Mouse (Mus musculus) embryo, embryonic 10 days (tissue): ENCODE results near the gene Tes3-ps.
A peak's percentile ranks its signal among the peaks of the same experiment; 100 is the strongest.

Experiments used
- DNase-seq: peaks from one replicate; pipeline ENCODE4 v3.0.0-alpha.2; 2015; ENCODE audit warnings: low spot score

Tes3-ps gene

DNA sequence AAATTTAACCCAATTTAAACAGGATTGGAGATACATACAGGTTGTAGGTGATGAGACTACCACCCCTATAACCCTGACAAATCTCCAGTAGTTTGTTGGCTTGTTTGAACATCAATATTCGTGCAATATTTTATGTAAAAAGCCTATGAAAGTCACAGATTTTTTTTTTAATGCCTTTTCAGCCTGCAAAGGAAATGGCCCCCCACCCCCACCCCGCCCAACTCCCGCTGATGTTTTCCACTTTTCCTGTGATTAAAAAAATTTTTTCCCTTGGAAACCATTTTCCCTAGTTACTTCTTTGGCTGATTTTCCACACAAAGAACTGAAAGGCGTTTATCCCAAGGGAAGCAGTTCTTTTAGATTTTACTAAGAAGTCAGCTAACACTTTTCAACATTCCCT is 11.4 kb downstream of the Tes3-ps start, which contains the start of gene Ecm2:
Ecm2 (plus strand) TSS at position 301 of the 400 bp plus-strand sequence.
- no peak for DNase-seq

DNA sequence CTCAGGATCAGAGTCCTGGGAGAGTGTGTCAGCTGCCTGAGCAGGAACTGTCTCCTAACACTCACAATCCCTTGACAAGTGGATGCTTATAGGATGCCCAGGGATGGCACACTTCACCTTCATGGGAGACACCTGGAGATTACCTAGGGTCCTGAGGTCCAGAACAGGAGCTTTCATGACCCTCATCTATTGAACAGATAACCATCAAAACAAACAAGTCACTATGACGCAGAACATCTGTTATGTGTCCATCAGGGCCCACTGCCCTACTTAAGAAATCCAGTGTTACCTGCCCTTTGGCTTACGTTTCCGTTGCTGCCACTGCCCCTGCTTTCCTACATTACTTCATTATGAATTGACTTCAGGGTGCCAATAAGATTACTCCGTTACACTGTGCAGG is 12.7 kb downstream of the Tes3-ps start:
- DNase-seq = no peak

DNA sequence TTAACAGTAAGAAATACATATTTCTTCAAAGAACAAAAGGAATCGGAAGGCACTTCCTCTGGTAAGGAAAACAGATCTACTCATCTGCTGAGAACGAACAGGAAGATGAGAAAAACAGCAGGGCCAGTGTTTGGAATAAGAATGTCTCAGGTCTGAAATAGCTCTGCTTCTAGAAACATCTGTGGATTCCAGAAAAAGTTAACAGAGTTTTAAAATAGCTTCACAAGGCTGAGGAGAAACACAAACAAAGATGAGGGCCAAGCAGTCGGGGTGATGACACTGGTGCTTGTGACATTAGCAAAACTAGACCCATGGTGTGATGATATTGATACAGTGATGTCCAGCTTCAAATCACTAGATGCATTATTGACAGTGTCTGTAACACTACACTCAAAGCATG is 14.1 kb downstream of the Tes3-ps start:
- DNase-seq = no peak

DNA sequence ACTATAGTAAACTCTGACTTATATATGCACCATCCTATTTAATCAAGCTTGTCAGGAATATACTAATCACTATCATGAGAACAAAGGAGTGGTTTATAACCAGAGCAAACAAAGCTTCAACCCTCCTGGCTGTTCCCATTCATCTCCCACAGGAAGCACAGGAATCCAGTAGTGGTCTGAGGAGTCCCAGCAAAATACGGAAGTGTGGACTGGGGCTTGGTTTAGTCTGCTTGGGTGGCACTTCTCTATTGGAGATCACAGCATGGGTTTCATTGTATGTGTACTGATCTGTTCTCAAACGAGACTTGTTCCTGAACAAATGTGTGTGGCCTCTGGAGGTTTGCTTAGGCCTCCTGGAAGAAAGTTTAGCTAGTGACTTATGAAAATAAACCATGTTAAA is 25.6 kb downstream of the Tes3-ps start:
- DNase-seq = peak; percentile 10

DNA sequence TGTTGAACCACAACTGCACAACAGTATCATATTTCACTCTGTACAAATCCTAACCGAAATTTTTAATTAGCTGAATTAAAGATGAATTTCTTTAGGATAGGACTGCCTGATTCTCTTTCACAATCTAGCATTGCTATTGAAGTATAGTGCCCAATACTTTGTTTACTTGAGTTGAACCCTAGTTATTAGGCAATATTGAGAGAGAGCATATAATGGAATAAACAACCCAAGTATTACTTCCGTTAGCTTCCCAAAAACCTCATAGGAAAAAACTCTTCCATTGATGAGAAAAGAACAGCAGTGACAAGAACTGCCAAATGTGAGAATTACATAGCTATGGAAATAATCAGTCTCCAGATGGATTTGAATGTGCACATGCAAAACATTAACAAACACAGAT is 33.1 kb downstream of the Tes3-ps start:
- DNase-seq = no peak

DNA sequence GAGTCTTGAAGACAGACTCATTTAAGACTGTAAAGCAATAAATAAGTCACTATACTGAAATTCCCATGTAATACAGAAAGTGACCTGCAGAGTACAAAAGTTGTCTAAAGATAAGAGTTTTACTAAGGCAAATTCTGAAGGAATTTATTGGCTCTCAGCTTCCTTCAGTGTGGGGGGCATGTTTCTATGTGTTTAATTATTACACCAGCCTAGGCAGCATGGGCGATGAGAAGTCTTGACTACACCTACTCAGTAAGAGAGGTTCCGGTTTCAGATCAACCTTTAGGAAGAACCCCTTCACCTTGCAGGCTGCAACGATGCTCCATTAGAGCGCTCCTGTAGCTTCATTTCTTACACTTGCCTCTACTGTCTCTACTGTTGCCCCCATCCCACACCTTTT is 37.5 kb downstream of the Tes3-ps start:
- no peak for DNase-seq

DNA sequence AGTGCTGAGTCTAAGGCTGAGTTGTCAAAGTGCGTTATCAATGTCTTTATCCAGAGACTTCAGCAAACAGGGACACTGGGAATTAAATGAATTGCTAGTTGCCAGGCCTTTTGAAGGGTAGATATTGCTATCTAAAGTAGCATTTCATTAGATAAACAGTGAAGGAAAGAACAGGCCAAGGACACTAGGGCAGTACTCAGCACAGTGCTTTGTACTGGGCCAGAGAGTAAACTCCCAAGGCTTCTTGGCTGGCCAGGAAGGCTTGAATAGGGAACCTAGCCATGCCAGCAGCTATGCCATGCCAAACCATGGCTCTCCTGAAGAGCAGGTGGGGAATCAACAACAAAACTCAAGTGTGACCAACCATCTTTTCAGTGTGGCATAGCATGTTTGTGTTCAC is 43.8 kb downstream of the Tes3-ps start:
- DNase-seq = no peak

DNA sequence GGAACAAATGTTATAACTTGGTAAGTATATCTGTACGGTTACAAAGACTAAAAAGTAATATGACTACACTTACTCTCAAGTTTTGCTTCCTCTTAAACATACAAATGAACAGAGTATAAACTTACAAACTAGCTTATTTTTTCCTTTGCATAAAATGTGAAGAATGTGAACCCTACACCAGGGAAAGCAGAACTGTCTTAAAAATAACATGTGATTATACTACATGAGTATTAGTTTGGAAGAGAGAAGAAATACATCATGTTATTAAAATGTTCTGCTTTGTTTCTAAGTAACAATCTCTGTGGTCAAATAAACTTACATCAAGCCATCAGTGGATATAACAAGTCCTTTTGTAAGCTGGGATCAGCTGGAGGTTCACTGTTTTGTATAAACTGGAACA is 45.6 kb downstream of the Tes3-ps start:
- DNase-seq = no peak

DNA sequence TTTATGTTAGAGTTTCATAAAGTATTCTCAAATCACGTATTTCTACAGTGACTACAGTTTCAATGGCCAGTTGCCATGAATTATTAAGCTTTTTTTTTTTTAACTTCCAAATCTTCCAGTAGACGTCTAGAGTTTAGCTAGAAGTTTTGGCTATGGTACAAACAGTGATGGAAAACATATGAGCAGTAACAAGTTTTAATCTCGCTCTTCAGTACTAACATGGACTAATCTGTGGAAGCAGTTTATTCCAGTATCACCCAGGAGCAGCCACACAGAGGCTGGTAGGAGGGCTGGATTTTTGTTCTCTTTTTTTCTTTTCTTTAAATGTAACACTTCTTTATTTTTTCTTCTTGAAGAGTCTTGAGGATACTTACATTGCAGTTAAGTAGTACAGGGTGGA is 51.2 kb downstream of the Tes3-ps start, which contains the start of gene Aspn:
Aspn (plus strand) TSS at position 165 of the 400 bp plus-strand sequence.
- DNase-seq = no peak

DNA sequence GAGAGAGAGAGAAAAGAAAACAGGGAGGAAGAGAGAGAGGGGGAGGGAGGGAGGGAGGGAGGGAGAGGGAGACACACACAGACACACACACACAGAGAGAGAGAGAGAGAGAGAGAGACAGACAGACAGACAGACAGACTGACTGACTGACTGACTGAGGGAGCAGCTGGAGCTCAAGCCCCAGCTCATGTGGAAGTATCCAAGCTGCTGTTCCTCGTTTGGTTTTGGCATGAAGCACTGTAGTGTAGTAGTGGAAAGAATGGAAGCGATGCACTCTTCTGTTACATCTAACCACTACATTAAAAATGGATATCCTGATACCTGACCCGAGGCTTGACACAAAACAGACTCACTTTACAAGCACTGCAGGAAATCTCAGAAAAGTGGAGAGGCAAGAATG is 52.5 kb downstream of the Tes3-ps start:
- DNase-seq = no peak
